Mouse (Mus musculus): ENCODE results near the gene Stx2.

GRCm38 (mm10) chr5:129036678-129037077 is 28.3 kb upstream of the Stx2 start:
- TF ChIP-seq CTCF (IDR thresholded peaks at IDR 0.05; ENCODE audit: extremely low read depth, insufficient read length, insufficient replicate concordance, low read depth, low read length) (no peak), POLR2A (IDR thresholded peaks at IDR 0.05; ENCODE audit: low read depth, low read length) (no peak)
